Mouse (Mus musculus): Measurements from ENCODE around the gene Cox10.

The Cox10 gene

DNA sequence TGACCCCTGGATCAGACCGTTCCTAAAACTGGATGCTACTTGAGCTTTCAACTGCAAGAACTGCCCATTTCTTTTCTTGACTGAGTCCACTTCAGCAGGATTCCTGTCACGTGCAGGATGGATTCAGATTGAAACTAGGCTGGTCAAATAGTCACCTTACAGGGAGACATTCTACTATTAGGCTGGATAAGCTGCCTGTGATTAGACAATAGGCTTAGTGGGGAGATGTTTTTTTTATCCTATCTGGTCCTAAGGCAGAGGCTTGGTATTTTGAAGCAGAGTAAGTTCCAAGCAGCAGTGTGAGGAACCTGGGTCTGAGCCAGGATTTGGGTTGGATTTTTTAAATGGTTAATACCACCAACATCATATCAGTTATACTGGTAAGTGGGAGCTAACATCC lies 125.4 kb downstream of the Cox10 start:
- no peak for DNase-seq (ENCODE audit: low read depth)

DNA sequence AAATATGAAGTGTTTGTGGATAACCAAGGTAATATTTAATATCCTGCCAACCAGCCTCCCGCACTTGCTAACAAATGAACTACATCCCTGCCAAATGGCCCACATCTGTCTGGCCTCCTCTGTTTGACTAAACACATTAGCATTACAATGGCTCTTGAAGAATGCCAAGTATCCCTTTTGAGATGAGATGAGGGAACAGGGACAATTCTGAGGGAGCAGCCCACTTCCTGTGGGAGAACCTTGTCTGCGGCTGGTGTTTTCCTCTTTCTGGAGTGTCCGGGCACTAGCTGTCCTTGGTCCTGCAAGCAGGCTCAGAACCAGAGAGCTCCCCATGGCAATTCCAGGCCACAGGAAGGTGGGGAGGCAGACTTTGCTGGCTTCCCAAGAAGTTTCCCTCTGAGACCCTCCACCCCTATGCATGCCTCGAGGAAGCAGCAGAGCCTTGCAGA lies 126.5 kb downstream of the Cox10 start:
- DNase-seq (ENCODE audit: low read depth): no peak

- DNase-seq (ENCODE audit: low read depth): peak; percentile 17
Observed at GRCm38 (mm10) chr11:63951831-63952631, 127.2 kb downstream of the Cox10 start.

DNA sequence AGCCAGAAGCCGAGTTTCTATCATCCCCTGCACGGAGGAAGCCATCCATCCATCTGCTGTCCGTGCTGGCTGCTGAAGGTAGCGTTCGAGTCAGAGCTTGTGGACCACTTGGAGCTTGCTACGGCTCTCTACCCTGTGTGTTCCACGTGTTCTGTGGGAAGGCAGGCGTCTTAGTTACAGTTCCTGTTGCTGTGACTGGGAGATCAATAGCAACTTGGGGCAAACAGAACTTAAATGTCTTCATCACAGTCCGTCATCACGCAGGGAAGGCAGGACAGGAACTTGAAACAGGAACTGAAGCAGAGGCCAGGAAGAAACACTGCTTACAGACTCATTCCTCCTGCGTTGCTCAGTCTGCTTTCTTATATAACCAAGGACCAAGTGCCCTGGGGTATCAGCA lies 130.9 kb downstream of the Cox10 start:
- DNase-seq (ENCODE audit: low read depth): no peak

- DNase-seq (ENCODE audit: low read depth): no peak
Observed at GRCm38 (mm10) chr11:63947024-63947423, 132.2 kb downstream of the Cox10 start.

GRCm38 (mm10) chr11:63943947-63944346 lies 135.3 kb downstream of the Cox10 start:
- DNase-seq (ENCODE audit: low read depth): no peak

DNA sequence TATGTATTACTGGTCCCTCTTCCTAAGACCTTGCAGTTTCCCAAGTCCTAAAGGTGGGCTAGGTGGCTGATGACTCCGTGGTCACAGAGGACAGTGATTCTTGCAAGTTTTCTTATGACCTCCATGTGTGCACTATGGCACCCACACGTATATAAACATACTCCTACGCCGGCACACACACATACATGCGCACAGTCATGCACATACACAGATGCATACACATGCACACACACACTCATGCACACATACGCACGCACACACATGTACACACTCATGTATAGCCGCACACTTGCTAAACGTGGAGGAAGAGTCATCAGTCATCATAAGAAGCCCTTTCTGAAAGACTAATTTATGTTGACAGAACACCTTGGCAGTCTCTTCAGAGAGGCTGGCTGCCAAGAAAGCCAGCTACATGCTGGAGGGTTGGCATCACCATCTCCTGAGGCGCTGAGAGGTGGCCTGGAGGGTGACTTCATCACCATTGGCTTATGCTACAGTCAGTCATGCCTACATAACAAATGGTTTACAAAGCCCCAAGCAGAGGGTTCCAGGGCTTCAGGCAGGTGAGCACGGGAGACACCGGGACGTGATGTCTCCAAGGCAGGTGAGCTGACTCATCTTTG lies 135.9 kb downstream of the Cox10 start:
- DNase-seq (ENCODE audit: low read depth): no peak

DNA sequence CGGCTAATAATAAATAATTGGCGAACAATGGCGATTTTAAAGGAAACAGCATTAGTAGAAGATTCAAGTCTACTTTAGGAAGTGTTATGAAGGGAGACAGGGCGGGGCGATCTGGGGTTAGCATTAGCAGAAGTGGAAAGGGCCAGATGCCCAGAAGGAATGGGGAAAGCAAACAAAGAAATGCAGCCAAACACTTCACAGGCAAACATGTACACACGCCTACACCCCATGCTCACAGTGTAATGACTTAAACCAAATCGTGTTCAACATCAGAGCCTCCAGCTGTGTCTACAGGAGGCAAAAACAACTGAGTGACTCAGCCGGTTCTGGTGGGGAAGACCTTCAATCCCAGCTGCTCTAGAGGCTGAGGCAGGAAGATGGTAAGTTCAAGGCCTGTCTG lies 137.1 kb downstream of the Cox10 start:
- DNase-seq (ENCODE audit: low read depth): no peak

GRCm38 (mm10) chr11:63936641-63937040 lies 142.6 kb downstream of the Cox10 start:
- DNase-seq (ENCODE audit: low read depth): no peak

GRCm38 (mm10) chr11:63926901-63927300 lies 152.4 kb downstream of the Cox10 start:
- peak; percentile 21 for DNase-seq (ENCODE audit: low read depth)

DNA sequence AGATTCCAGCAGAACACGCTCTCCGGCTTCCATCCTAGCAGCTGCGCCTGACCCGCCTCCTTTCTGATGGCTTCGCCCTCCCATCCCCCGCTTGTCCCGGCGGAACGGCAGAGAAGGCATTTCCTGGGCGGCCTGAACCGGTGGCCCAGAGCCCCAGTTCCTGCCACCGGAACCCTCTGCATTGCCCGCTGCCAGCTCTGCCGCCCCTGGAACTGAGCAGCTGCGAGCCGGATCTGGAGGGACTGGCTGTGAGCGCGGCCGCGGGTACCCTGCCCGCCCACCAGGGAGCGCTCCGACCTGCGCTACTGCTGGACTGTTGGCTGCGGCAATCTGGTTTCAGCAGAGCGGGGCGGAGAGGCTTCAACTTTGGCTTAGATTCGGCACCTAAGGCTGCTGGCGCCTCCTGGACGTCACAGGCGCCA lies 154.1 kb downstream of the Cox10 start:
- DNase-seq (ENCODE audit: low read depth): peak; percentile 80

DNA sequence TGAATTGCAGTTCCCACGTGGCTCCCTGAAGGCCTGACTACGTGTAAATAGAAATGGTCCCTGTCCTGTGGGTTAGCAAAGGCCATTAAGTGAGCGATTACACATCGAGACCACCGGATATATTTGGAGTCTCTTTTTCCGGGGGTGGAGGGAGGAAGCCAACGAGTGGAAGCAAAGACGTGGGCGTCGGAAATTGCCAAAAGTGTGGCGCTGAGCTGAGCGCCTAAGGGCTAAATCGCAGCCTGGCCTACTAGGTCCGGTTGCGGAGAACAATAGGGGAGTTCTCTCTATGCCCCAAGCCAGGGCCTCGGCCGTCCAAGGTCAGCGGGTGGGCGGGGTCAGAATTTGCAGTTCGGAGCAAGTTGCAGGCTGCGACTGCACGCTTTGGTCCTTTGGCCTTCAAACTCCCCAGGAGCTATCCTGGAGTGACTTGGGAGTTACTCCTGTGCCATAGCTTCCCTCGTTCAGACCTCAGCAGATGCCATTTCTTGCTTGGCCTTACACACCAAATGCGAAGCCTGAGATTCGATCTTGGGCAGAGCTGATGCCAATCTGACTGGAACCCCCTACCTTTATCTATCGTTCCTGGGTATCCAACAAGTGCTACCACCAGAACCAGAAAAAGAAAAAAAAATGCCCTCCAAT lies 154.9 kb downstream of the Cox10 start:
- DNase-seq (ENCODE audit: low read depth): peak; percentile 60

- DNase-seq (ENCODE audit: low read depth): peak; percentile 43
Observed at GRCm38 (mm10) chr11:63923386-63923785, 155.9 kb downstream of the Cox10 start.

- DNase-seq (ENCODE audit: low read depth): peak; percentile 95
Observed at GRCm38 (mm10) chr11:63922091-63922621, 157.1 kb downstream of the Cox10 start, which contains the start of gene Hs3st3b1. Gene Hs3st3b1 (minus strand): TSS chr11:63922290.

DNA sequence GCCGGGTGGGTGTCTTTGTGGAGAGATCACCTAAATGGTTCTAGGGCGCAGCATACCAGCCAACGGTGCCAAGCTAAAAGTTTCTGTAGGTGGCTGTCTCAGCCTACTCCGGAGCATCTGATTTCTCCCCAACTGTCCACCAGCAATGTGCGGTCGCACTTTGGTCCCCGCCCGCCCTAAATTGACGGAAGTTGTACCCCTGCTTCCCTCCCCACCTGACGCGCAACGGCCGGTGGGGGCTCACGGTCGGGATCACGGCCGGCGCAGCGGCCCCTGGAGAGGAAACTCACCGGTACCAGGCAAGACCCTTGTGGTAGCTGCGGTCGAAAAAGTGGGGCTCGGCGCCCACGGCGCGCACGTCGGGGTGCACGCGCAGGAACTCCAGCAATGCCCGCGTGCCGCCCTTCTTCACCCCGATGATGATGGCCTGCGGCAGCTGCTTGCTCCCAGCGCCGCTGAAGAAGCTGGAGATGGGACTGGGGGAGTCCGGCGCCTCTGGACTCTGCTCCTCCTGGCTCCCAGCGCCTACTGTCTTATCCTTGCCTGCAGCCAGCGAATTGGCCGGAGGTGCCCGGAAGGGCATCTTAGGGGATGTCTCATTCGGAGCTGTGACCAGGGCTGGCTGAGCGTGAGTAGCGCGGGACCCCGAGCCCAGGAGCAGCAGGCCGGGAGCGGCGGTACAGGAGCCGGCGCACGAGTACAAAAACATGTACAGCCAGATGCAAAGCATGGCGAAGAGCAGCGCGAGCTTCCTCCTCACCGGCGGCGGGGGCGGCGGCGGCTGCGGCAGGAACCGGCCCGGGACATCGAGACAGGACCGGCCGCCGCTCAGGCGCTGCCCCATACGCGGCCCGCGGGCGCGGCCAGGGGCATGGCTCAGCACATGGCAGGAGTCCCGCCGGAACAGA lies 158.0 kb downstream of the Cox10 start:
- no peak for DNase-seq (ENCODE audit: low read depth)

GRCm38 (mm10) chr11:63920531-63920930 lies 158.7 kb downstream of the Cox10 start:
- peak; percentile 84 for DNase-seq (ENCODE audit: low read depth)

DNA sequence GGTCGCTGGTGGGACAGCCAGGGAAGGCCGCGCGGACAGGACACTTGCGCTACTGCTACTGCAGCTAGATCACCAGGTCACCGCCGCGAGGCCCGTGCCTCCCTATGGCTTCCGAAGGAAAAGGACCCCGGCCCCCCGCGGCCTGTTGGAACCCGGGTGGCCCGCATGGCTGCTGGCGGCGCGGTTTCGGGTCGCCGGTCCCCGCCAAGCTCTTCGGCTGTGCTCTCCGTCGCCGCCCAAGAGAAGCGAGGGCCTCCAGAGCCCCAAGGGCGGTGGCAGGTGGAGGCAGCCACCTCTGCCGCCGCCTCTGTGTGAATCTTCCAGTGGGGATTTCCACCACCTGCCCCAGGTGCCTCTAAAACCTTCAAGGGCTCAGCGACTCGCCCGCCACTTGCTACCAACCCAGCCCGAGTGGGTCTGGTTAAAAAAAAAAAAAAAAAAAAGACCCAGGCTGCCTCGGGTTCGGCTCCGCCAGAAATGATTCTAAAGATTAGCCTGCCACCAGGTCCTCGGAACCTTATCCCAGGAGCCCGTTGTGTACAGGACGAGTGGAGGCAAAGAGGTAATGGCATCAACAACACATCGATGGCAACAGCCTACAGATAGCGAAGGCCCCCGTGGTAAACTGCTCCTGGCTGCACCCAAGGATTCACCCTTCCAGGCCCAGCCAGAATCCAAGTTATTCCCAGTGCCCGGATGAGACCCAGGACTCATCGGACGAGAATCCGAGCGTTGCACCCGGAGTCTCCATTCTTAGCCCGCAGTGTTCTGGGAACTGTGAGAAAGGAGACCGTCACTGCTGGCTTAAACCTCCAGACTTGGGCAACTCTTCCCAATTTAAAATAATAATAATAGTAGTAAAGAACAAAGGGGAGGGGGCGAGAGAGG lies 159.8 kb downstream of the Cox10 start:
- peak; percentile 27 for DNase-seq (ENCODE audit: low read depth)

GRCm38 (mm10) chr11:63918321-63919105 lies 160.8 kb downstream of the Cox10 start:
- no peak for DNase-seq (ENCODE audit: low read depth)

- no peak for DNase-seq (ENCODE audit: low read depth)
Observed at GRCm38 (mm10) chr11:63917561-63917960, 161.7 kb downstream of the Cox10 start.

GRCm38 (mm10) chr11:63914388-63914787 lies 164.9 kb downstream of the Cox10 start:
- DNase-seq (ENCODE audit: low read depth): peak; percentile 59

Data from induced T-regulatory cell, adult 2 months (primary cell).